Mouse (Mus musculus): ENCODE data around the gene Grb10.

Grb10 gene

DNA sequence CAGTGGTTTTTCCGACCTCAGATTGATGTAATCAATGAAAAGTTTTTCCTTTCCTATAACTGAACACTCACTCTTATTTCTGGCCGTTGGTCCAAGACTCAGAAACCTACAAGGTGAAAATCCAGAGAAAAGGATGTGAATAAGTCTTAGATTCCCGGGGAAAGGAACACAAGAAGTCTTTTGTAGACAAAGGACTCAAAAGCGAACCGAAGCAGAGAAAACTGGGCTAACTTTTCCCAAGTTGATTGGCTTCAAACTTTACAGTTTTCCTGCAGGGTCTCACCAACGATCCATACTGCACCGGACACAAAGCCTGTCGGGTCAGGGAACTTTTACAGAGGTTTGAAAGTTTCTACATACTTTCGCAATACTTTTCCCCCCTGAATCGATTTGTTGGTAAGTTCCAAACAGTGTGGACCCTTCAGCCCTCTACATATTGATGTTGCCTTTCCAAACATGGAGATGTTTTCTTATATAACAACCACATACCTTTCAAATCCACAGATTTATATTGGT is at the start of gene Grb10:
Grb10 (minus strand) TSS at position 214 of the 516 bp plus-strand sequence.
- no peak for DNase-seq (ENCODE audit: low spot score in 2 of 2)

DNA sequence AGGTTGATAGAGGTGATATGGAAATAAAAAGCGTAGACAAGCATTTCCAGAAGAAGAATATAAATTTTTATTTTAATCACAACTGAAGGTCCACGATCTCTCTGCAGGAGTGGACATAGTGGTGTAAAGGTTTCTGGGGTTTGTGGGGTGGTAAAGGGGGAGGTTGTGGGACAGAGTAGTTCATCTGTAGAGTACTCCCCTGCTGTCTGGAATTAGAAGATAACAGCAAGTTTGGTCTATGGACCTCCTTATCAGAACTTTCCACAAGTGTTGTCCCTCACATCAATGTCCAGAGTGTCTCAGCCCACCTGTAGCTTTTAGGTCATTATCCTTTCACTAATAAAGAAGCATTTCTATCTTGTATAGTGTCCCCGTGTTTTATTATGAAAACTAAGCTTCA is 43.2 kb upstream of the Grb10 start:
- no peak for DNase-seq (ENCODE audit: low spot score in 2 of 2)

GRCm38 (mm10) chr11:12079231-12079630 is 40.7 kb upstream of the Grb10 start:
- no peak for DNase-seq (ENCODE audit: low spot score in 2 of 2)

DNA sequence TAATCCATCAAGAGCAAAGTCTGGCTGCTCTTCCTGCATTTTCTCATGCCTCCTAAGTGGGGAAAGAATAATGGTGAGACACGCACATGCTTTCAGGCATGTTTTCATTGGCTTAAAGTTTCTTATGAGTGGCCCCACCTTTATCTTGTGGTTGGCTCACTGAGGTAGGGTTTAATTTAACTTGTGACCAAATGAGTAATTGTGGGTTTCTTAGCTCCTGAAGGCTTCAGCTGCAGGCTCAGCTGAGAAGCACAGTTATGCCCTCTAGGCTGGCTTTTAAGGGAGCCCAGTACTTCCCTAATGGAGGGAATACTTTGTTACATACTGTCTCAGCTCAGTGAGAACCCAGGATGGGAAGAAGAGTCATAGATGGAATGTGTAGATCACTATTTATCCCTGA is 37.0 kb upstream of the Grb10 start:
- DNase-seq (ENCODE audit: low spot score in 2 of 2), result no peak

DNA sequence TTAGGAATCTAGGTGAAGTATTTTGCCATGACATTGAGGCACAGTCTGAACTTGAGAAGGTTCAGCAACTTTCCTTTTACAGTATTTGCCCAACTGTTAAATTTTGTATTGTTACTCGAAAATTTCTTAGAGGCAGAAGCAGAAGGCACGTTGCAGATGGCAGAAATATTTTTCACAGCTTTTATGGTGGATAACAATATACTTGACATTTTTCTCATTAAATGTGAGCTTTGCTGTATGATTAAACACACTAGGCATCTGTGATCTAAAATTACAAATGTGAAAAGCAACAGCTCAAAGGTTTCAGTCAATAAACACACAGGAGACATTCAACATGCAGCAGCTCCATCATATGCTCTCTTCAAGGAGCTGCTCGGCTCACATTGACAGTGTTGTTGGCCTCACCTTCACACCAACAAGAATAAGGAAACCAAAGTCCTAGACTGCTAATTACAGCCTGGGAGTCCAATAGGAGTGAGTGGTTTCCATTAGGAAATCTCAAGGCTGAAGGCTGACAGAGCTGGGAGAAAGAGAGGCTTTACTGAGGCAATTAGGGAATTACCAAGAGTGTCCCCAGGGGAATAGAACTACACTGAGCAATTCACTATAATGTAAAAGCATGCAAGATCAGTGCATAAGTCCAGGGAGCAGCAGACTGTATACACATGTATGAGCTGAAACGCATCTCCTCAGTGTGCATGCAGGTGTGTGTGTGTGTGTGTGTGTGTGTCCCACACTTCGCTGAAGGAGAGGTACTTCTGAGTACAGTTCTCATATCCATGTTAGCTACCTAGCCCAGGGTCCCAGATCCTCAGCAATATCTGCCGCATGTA is 35.1 kb upstream of the Grb10 start:
- DNase-seq (ENCODE audit: low spot score in 2 of 2), result no peak

DNA sequence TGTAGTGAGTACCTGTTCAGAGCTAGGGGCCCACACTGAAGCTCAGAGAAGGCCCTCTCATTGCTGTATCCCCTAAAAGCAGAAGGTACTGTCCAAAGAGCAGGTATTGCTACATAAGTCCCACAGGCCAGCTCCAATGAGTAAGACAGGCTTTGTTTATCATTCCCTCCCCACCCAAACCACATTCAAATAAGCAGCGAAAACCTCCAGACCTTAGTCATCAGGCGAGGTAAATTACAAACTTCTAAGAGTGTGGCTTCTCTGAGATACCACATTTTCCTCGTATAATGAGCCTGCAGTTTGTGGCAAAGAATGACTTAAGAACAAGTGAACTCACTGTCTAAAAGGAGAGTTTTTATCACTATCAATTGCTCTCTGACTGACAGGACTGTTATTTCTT is 33.8 kb upstream of the Grb10 start:
- DNase-seq (ENCODE audit: low spot score in 2 of 2), result no peak

DNA sequence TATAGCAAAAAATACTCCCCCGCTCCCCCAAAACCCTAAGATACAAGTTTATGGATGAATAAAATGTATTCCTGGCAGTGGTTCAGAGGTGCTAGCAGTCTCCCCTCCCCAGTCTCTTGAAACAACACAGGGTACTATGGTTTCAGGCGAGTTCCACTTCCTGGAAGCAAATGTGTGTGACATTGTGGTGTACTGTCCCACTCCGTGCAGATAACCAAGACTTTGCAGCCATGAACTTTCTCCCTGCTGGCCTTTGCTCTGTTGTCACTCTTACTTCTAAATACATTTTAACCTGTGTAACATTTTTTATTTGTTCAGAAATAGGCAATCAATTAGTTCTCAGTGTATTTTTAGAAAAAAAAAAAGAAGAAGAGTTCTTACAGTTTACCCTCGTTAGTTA is 20.5 kb upstream of the Grb10 start:
- DNase-seq (ENCODE audit: low spot score in 2 of 2), result no peak

- DNase-seq (ENCODE audit: low spot score in 2 of 2), result peak; percentile 47 to 54
These were observed 10.3 kb upstream of the Grb10 start for GRCm38 (mm10) chr11:12048547-12049327.

DNA sequence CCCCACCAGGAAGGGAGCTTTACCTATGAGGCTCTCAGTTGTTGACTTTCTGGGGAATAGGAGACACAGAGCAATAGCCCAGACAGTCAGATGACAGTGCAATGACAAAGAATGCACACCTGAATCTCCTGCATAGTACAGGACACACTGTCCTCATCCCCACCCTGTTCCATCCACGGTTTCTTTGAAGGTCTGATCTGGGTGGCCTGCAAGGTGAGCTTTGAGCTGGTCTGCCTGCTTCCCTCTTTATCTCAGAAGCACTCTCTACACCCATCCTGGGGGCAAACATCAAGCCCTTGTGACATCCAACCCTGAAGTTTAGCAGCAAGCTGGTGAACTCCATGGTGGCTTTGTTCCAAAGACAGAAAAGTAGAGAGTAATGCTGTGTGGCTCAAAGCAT is 9.7 kb upstream of the Grb10 start:
- no peak for DNase-seq (ENCODE audit: low spot score in 2 of 2)

GRCm38 (mm10) chr11:12044245-12044644 is 5.8 kb upstream of the Grb10 start:
- no peak for DNase-seq (ENCODE audit: low spot score in 2 of 2)

DNA sequence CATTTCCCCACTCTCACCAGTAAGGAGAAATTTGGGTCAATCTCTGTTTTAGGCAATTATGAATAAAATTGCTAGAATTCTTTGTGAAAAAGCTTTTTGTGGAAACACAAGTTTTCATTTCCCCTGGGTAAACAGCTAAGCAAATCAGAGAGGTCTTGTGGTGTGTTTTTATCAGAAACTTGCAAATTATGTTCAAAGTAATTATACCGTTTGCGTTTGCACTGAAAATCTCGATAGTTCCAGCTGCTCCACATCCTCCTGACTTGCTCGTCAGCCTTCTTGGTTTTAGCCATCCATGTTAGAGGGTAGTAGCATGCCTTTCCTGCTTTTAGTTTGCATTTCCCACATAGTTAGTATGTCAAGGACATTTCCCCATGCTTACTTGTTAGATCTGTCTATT is 3.3 kb upstream of the Grb10 start:
- no peak for DNase-seq (ENCODE audit: low spot score in 2 of 2)

- no peak for DNase-seq (ENCODE audit: low spot score in 2 of 2)
These were observed 2.9 kb upstream of the Grb10 start for GRCm38 (mm10) chr11:12041379-12041778.

- no peak for DNase-seq (ENCODE audit: low spot score in 2 of 2)
These were observed 1.9 kb upstream of the Grb10 start for GRCm38 (mm10) chr11:12040391-12040790.

DNA sequence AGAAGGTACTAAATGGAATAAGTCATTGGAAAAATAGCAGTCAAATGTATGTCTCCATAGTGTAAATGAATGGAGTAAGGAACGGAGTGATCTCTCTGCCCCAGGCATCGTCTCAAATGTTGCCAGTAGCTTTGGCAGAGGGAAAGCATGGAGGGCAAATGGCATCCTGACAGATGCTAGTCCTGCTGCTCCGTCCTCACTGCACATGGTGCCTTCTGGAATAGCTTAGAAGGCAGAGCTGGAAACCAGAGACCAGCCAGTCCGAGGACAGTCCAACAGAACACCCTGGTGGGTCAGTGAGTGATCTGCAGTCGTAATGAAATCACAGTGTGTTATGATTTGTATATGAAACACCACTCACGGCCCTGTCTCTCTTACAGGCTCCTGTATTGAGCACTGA is 1.3 kb upstream of the Grb10 start:
- DNase-seq (ENCODE audit: low spot score in 2 of 2), result no peak

GRCm38 (mm10) chr11:12039098-12039497 is 615 bp upstream of the Grb10 start:
- no peak for DNase-seq (ENCODE audit: low spot score in 2 of 2)

DNA sequence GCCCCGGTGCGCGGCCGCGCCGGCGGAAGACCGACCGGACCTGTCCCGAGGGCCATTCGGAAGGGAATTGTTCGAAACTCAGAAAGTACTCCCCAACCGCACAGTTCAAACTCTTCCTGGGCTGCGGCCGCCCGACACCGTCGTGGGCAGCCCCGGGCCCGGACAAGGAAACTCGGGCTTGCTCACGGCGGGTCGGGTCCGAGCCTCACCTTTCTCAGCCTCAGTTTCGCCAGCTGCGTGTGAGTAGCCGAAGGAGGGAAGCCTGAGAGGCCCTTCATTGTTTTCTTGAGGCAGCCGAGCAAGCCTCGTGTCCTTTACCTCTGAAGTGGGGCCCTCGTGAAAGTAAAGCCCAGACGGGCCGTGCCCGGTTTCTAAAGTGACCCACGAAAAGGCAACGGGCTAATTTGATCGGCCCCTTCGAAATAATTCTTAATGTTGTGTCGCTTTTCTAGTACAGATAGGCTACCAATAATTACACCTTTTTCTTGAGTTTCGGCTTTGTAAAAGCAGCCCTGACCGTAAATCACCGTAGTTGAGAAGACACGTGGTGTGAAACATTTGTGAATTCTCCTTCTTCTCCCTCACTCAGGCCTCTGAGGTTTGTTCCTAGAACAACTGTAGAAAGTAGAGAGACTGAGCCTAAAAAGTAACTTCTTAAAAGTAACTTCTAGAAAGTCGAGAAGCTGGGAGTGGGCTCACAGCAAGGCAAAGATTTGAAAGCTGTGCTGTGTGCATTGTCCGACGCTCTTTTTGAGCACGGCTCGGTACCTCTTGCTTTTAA is 604 bp downstream of the Grb10 start:
- DNase-seq (ENCODE audit: low spot score in 2 of 2), result no peak

- no peak for DNase-seq (ENCODE audit: low spot score in 2 of 2)
These were observed 1.3 kb downstream of the Grb10 start for GRCm38 (mm10) chr11:12037075-12037686.

DNA sequence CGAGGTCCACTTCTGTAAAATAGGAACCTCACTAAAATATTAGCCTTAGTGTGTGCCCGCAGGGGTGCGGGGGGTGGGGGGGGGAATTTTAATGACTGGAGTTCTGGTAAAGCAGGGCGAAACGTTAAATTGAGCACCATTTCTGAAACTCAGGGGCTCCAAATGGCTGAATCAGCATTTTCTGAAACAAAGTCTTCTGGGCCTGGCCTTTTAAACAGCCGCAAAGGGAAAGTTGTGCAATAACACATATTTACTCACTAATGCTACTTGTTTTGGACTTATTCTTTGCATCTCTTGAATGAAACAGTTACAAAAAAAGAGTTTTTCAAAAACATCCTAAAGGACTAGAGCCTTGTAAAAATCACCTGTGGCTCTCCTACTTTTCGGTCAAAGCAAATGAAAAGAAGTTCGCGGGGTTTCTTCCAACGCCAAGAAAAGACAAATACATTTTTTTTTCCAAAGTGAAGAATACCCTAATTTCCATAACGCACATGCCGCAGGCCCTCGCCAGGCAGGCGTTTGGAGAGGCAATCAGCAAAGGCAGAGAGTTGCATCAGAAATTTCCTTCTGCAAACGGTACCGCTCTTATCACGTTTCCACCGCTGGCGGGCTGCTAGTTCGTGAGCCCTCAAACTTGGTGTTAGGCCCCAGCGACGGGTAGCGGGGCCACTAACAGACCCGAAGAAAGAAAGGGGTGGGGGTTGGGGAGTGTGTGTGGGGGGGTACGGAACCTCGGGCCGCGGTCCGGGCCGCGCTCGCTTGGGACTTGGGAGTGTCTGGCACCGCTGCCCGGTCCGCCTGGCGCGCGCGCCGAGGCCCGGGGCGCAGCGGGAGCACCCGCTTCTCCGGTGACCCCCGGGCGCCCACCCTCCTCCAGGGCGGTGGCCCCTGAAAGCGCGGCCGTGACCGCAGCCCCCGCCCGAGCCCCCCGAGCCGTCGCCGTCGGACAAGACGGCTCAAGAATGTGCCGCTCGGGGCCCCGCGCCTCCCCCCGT is 2.3 kb downstream of the Grb10 start:
- no peak for DNase-seq (ENCODE audit: low spot score in 2 of 2)

GRCm38 (mm10) chr11:12035324-12035723 is 3.2 kb downstream of the Grb10 start:
- DNase-seq (ENCODE audit: low spot score in 2 of 2), result no peak

DNA sequence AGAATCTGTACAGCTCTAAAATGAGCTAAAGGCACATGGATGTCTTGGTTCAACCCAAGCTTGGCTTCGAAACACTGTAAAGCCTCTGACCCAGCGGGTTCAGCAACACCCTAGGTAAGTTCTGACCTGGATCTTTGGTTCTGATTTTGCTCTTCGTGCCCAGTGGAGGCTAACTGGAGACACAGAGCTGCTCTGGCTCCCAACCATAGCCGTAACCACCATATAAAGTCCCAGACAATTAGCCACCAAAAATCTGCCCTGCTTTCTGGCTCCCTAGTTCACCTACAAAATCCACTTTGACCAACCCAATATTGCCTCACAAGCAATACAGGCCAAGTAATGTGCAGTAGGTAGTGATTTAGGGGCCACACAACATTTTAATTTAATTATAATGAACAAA is 3.7 kb downstream of the Grb10 start:
- DNase-seq (ENCODE audit: low spot score in 2 of 2), result no peak
